Mouse (Mus musculus) spleen, adult 2 months (tissue): ENCODE data around the gene Pcnx. TPM values are rescaled to one million over a fixed set of nuclear protein-coding genes. Genes with fewer than 3 reads are reported as not detected.

Experiments used
- DNase-seq, 2 experiments: peaks; one replicate each; pipeline versions ENCODE4 v3.0.0 to v3.0.0-alpha.2; 2012 to 2021; ENCODE audit warnings: low spot score in 2 of 2, low read depth in 1 of 2
- H3K27ac ChIP-seq: fragments of 200-500 bp; 2 replicates; pipeline ENCODE4 v1.5.1; 2012; ENCODE audit warnings: low read length, inconsistent platforms; ENCODE audit not compliant: insufficient read depth
- H3K27me3 ChIP-seq: fragments of 200-500 bp; 2 replicates; pipeline ENCODE4 v1.6.1; 2012; ENCODE audit warnings: mild to moderate bottlenecking, moderate library complexity, low read length, inconsistent platforms; ENCODE audit not compliant: control insufficient read depth, insufficient read depth
- H3K36me3 ChIP-seq: fragments of 200-500 bp; 2 replicates; pipeline ENCODE4 v1.6.1; 2012; ENCODE audit warnings: mild to moderate bottlenecking, low read length, inconsistent platforms; ENCODE audit not compliant: control insufficient read depth, insufficient read depth
- H3K4me1 ChIP-seq: fragments of 200-500 bp; 2 replicates; pipeline ENCODE4 v1.6.1; 2011; ENCODE audit warnings: inconsistent platforms; ENCODE audit not compliant: control insufficient read depth, insufficient read depth, insufficient read length
- H3K4me3 ChIP-seq: fragments of 200-500 bp; 2 replicates; pipeline ENCODE4 v1.5.1; 2011; ENCODE audit warnings: mild to moderate bottlenecking, inconsistent platforms; ENCODE audit not compliant: insufficient read depth, insufficient read length; ENCODE audit errors: extremely low read depth
- CTCF ChIP-seq: fragments of 200-500 bp; IDR thresholded peaks from 2 replicates; pipeline ENCODE4 v1.5.1; 2011; ENCODE audit warnings: mild to moderate bottlenecking, inconsistent platforms; ENCODE audit not compliant: insufficient read depth, insufficient read length, insufficient replicate concordance; ENCODE audit errors: extremely low read depth
- POLR2A ChIP-seq: fragments of 200-500 bp; IDR thresholded peaks from 2 replicates; pipeline ENCODE4 v1.6.1; 2011; ENCODE audit warnings: low read depth, low read length, inconsistent platforms
- WGBS: fragments of 180-500 bp; shearing (Covaris S2); methylation state at CpG from one replicate; pipeline ENCODE4 v1.1.7; 2018; 5-methylcytosine and 5-hydroxymethylcytosine counted together
- polyA plus RNA-seq: library from polyadenylated mRNA; depleted of rRNA; stranded (reverse); fragments of >200 nt; gene quantifications from 2 replicates; pipeline ENCODE4 v1.2.3, GENCODE M21; 2012

Pcnx gene
- polyA plus RNA-seq, 1 experiment: 8.4 TPM

GRCm38 (mm10) chr12:81839663-81840062, 20.2 kb upstream of the Pcnx start:
- no peak for DNase-seq
- Histone ChIP-seq H3K4me1 (no peaks in the 10 kb centered on the region), H3K27ac (no peak overlapping the region), H3K4me3 (no peak overlapping the region), H3K36me3 (no peaks in the 10 kb centered on the region), H3K27me3 (0 out of 2 replicates have a peak, but pooled peaks cover 2% of the 10 kb centered on the region)
- WGBS: 74% methylated on average over 5 of the region's 5 CpGs
- TF ChIP-seq POLR2A (no peak), CTCF (no peak)

- Histone ChIP-seq H3K4me1 (no peaks in the 10 kb centered on the region), H3K36me3 (no peaks in the 10 kb centered on the region), H3K27me3 (0 out of 2 replicates have a peak, but pooled peaks cover 3% of the 10 kb centered on the region), H3K27ac (no peak overlapping the region), H3K4me3 (no peak overlapping the region)
- 84% methylated on average over 5 of the region's 5 CpGs for WGBS
- no peak for DNase-seq
- no peak for TF ChIP-seq CTCF
- TF ChIP-seq POLR2A: no peak
Measured at GRCm38 (mm10) chr12:81841046-81841445, 18.8 kb upstream of the Pcnx start.

GRCm38 (mm10) chr12:81843501-81843900, 16.3 kb upstream of the Pcnx start:
- TF ChIP-seq POLR2A (no peak), CTCF (no peak)
- Histone ChIP-seq H3K36me3 (no peaks in the 10 kb centered on the region), H3K27me3 (0 out of 2 replicates have a peak, but pooled peaks cover 3% of the 10 kb centered on the region), H3K4me3 (no peak overlapping the region), H3K4me1 (no peaks in the 10 kb centered on the region), H3K27ac (no peak overlapping the region)
- no peak for DNase-seq
- WGBS: 83% methylated on average over 5 of the region's 5 CpGs

- Histone ChIP-seq H3K36me3 (no peaks in the 10 kb centered on the region), H3K4me1 (no peaks in the 10 kb centered on the region), H3K27ac (no peak overlapping the region), H3K27me3 (0 out of 2 replicates have a peak, but pooled peaks cover 3% of the 10 kb centered on the region), H3K4me3 (no peak overlapping the region)
- no peak for TF ChIP-seq CTCF
- TF ChIP-seq POLR2A: no peak
- DNase-seq: no peak
- 24% methylated on average over 13 of the region's 13 CpGs for WGBS
Measured at GRCm38 (mm10) chr12:81844572-81844971, 15.3 kb upstream of the Pcnx start.

- H3K36me3 ChIP-seq: no peaks in the 10 kb centered on the region
- 9% methylated on average over 14 of the region's 14 CpGs for WGBS
- H3K27me3 ChIP-seq: 0 out of 2 replicates have a peak, but pooled peaks cover 3% of the 10 kb centered on the region
- TF ChIP-seq CTCF (no peak), POLR2A (no peak)
- no peak overlapping the region for H3K4me3 ChIP-seq
- no peaks in the 10 kb centered on the region for H3K4me1 ChIP-seq
- DNase-seq: no peak
- H3K27ac ChIP-seq: no peak overlapping the region
Measured at GRCm38 (mm10) chr12:81844981-81845380, 14.8 kb upstream of the Pcnx start.

- H3K4me3 ChIP-seq: no peak overlapping the region
- WGBS: 76% methylated on average over 8 of the region's 8 CpGs
- no peaks in the 10 kb centered on the region for H3K36me3 ChIP-seq
- DNase-seq: no peak
- no peaks in the 10 kb centered on the region for H3K4me1 ChIP-seq
- no peak for TF ChIP-seq POLR2A
- no peak for TF ChIP-seq CTCF
- H3K27ac ChIP-seq: no peak overlapping the region
- 0 out of 2 replicates have a peak, but pooled peaks cover 2% of the 10 kb centered on the region for H3K27me3 ChIP-seq
Measured at GRCm38 (mm10) chr12:81849629-81850028, 10.2 kb upstream of the Pcnx start.

GRCm38 (mm10) chr12:81852551-81852950, 7.3 kb upstream of the Pcnx start:
- no peak for DNase-seq
- TF ChIP-seq POLR2A: no peak
- TF ChIP-seq CTCF: no peak
- Histone ChIP-seq H3K27ac (no peak overlapping the region), H3K4me1 (no peaks in the 10 kb centered on the region), H3K36me3 (no peaks in the 10 kb centered on the region), H3K27me3 (no peaks in the 10 kb centered on the region), H3K4me3 (no peak overlapping the region)
- WGBS: 93% methylated on average over 2 of the region's 2 CpGs
